Mouse (Mus musculus) bone marrow macrophage, adult 2 months (primary cell): ENCODE measurements around the gene Tubgcp2.

Source experiments
- CTCF ChIP-seq: IDR thresholded peaks from 2 replicates; pipeline ENCODE4 v1.5.1; 2012; ENCODE audit warnings: low read depth, mild to moderate bottlenecking, low read length, moderate library complexity
- POLR2A ChIP-seq: IDR thresholded peaks from 2 replicates; pipeline ENCODE4 v1.6.1; 2012; ENCODE audit warnings: mild to moderate bottlenecking, low read depth, low read length, borderline replicate concordance

DNA sequence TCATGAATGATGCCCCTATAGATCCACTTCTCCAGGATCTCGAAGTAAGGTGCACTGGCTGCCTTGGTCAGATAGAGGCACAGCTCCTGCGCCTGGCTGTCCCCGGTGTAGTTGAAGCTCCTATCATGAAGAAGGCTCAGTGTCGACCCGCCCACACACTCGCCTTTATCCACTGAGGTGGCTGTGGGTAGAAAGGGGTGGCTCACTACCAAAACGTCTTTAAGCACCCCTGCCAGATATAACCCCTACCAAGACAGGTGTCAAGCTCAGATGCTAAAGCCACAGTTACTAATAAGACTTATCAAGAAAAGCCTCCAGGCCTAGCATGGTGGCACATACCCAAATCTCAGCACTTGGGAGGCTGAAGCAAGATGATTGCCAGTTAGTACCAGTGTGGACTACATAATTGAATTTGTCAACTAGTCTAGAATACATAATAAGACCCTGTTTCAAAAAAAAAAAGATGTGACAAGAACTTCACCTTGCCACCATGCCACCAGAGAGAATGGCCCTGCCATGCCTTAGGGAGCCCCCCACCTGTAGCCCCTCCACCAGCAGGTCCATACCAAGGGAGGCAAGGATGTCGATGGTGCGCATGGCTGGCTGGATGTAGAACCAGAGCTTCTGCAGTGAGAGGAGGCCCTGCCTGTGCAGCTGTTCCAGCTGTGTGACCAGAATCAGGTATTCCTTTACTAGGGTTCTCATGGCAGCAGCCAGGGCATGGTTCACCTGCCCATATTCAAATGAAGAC is 29.4 kb downstream of the Tubgcp2 start:
- TF ChIP-seq POLR2A (no peak), CTCF (no peak)
